ENCODE assay signal across 10 mouse cellular contexts in the genomic region with DNA sequence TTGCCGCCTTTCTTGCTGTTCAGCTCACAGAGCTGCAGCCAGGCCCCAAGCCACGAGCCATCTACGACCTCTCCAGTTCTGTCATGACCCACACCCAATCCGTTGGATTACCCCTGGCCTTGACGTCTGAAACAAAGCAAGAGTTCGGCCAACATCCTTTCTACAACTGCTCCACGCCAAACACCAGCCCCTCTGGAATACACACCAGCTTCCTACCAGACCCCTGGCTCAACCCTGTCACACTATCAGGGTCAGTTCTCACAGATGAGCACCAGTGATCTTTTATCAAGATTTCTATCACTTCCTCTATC. TPM values are rescaled to one million over a fixed set of nuclear protein-coding genes. Genes with fewer than 3 reads are reported as not detected.
DNase-seq lines count a peak whose midpoint lies in the region; ATAC-seq and TF ChIP-seq lines count a peak whose summit lies in the region.
"Had no signal": no experiment of that assay in that cellular context is flagged by ENCODE, and none has a peak within 500 bp of the region (broad histone marks: within the 10 kb centered on the region; RNA-seq: fewer than 3 reads in every experiment).

No protein-coding gene starts in this region.

- no peak overlapping the region for H3K4me2 ChIP-seq in heart, embryonic 12.5 days
- H3K4me2 ChIP-seq in liver, embryonic 16.5 days (ENCODE audit: low read depth, low read length), result peak overlapping the region; percentile 64; the same call in 1 of the 2 replicates
- H3K4me2 ChIP-seq: hindbrain, embryonic 15.5 days; lung, embryonic 14.5 days had no signal

- no peak for TF ChIP-seq POLR2A in heart, adult 2 months (IDR thresholded peaks at IDR 0.05; ENCODE audit: insufficient read depth, low read depth, low read length)
- no peak for TF ChIP-seq POLR2A in bone marrow, adult 2 months (IDR thresholded peaks at IDR 0.05; ENCODE audit: borderline replicate concordance, control insufficient read depth, low read depth, low read length)

- no peak overlapping the region for H3K4me3 ChIP-seq in heart, adult 2 months
- H3K4me3 ChIP-seq in bone marrow, adult 2 months (replicated peaks; ENCODE audit: control insufficient read depth, low read depth, low read length), result no peak overlapping the region
- H3K4me3 ChIP-seq in heart, embryonic 12.5 days, result no peak overlapping the region
- no peak overlapping the region; the same call in 1 of the 2 replicates for H3K4me3 ChIP-seq in liver, embryonic 16.5 days (ENCODE audit: low read depth, low read length)
- H3K4me3 ChIP-seq: hindbrain, embryonic 15.5 days had no signal

- ATAC-seq in heart, embryonic 12.5 days (ENCODE audit: insufficient number of reproducible peaks, low FRiP score), result no peak
- ATAC-seq in liver, embryonic 16.5 days (ENCODE audit: low read depth), result no peak
- ATAC-seq in megakaryocyte-erythroid progenitor cell, adult 5-6 weeks (replicated peaks; ENCODE audit: low FRiP score, low TSS enrichment, poor library complexity, severe bottlenecking), result no peak

- no peak for TF ChIP-seq CTCF in heart, adult 2 months (IDR thresholded peaks at IDR 0.05)
- TF ChIP-seq CTCF in bone marrow, adult 2 months (IDR thresholded peaks at IDR 0.05; ENCODE audit: control insufficient read depth, insufficient read depth, low read length), result no peak

- no peaks in the 10 kb centered on the region for H3K27me3 ChIP-seq in heart, adult 2 months (ENCODE audit: control insufficient read depth, insufficient read depth, low read length)
- H3K27me3 ChIP-seq in heart, embryonic 12.5 days (replicated peaks), result no peaks in the 10 kb centered on the region
- H3K27me3 ChIP-seq in liver, embryonic 16.5 days (ENCODE audit: control insufficient read depth, insufficient read depth, low read depth, low read length), result no peaks in the 10 kb centered on the region
- H3K27me3 ChIP-seq: hindbrain, embryonic 15.5 days had no signal

- peak overlapping the region; percentile 74 for H3K27ac ChIP-seq in heart, adult 2 months
- 0 out of 2 replicates have a peak overlapping the region, but pooled peaks have one; percentile 9 for H3K27ac ChIP-seq in bone marrow, adult 2 months (ENCODE audit: control insufficient read depth, insufficient read depth, low read depth, low read length, poor library complexity)
- H3K27ac ChIP-seq in heart, embryonic 12.5 days (ENCODE audit: poor library complexity, severe bottlenecking), result no peak overlapping the region
- peak overlapping the region; percentile 93 for H3K27ac ChIP-seq in liver, embryonic 16.5 days (ENCODE audit: low read length)
- H3K27ac ChIP-seq: hindbrain, embryonic 15.5 days had no signal

- peak in 1 of 2 experiments; percentile 67 for DNase-seq in heart, adult 2 months
- DNase-seq in heart, adult 8-10 months (ENCODE audit: low spot score), result no peak
- DNase-seq in cerebellum, adult 11 months, result no peak
- DNase-seq in c-Kit-positive CD71-positive TER-119-positive erythroid progenitor cells, embryonic 14.5 days (ENCODE audit: low spot score), result no peak
- DNase-seq: lung, embryonic 14.5 days had no signal

- intact Hi-C loops in heart, adult 2 months (cut with DNase I), result no loop called here

- no peaks in the 10 kb centered on the region for H3K9me3 ChIP-seq in heart, embryonic 12.5 days (replicated peaks)
- H3K9me3 ChIP-seq in liver, embryonic 16.5 days (replicated peaks; ENCODE audit: control insufficient read depth, low read length), result no peaks in the 10 kb centered on the region
- H3K9me3 ChIP-seq: hindbrain, embryonic 15.5 days had no signal

- peaks cover 36% of the 10 kb centered on the region for H3K4me1 ChIP-seq in heart, adult 2 months (ENCODE audit: control insufficient read depth, insufficient read depth, low read length)
- H3K4me1 ChIP-seq in bone marrow, adult 2 months (ENCODE audit: control insufficient read depth, insufficient read depth, low read length), result peaks cover 15% of the 10 kb centered on the region; the same call in 1 of the 2 replicates
- H3K4me1 ChIP-seq in heart, embryonic 12.5 days (replicated peaks), result peaks cover 56% of the 10 kb centered on the region
- peaks cover 99% of the 10 kb centered on the region for H3K4me1 ChIP-seq in liver, embryonic 16.5 days (ENCODE audit: control insufficient read depth, low read depth, low read length)

- no peak overlapping the region for H3K9ac ChIP-seq in heart, adult 2 months (ENCODE audit: low read depth, low read length)
- peak overlapping the region; percentile 16; the same call in 1 of the 2 replicates for H3K9ac ChIP-seq in heart, embryonic 12.5 days
- H3K9ac ChIP-seq in liver, embryonic 16.5 days (ENCODE audit: low read depth, low read length), result peak overlapping the region; percentile 14; the same call in 1 of the 2 replicates
- H3K9ac ChIP-seq: hindbrain, embryonic 15.5 days; lung, embryonic 14.5 days had no signal

- WGBS in heart, adult 2 months, result 28% methylated on average over 7 of the region's 7 CpGs
- WGBS in bone marrow, adult 2 months, result 65% methylated on average over 7 of the region's 7 CpGs
- 61% methylated on average over 7 of the region's 7 CpGs for WGBS in heart, embryonic 12.5 days
- 58% methylated on average over 7 of the region's 7 CpGs for WGBS in liver, embryonic 16.5 days (ENCODE audit: insufficient replicate concordance)

- H3K36me3 ChIP-seq in heart, adult 2 months (ENCODE audit: control insufficient read depth, insufficient read depth, low read length), result peaks cover 16% of the 10 kb centered on the region
- peaks cover 26% of the 10 kb centered on the region for H3K36me3 ChIP-seq in heart, embryonic 12.5 days
- H3K36me3 ChIP-seq in liver, embryonic 16.5 days (ENCODE audit: control insufficient read depth, insufficient read depth), result peaks cover 29% of the 10 kb centered on the region

- H3K79me2 ChIP-seq in heart, adult 2 months (replicated peaks; ENCODE audit: control insufficient read depth, insufficient read depth, low read length), result no peaks in the 10 kb centered on the region; the same call in 1 of the 2 replicates

- no peak for TF ChIP-seq EP300 in heart, adult 2 months (IDR thresholded peaks at IDR 0.05; ENCODE audit: insufficient read depth, low read depth, low read length)

RNA-seq across cellular contexts. Expression of a gene that starts 14.1 kb away (rescaled TPM):
- total RNA-seq in heart, adult 2 months (2021), result 10 to 100 TPM; 21.9 to 25.4 TPM
- polyA plus RNA-seq in heart, adult 2 months (2012; rRNA removed), result 17.5 and 19.4 TPM in 2 replicates
- 10 to 100 TPM; 27.5 to 31.3 (median 28.9) TPM for total RNA-seq in heart, adult 8-10 months (2022)
- 246 and 316 TPM in 2 replicates for polyA plus RNA-seq in bone marrow, adult 2 months (2011; ENCODE audit: insufficient read depth, insufficient read length, low replicate concordance, missing spikeins)
- 51.1 and 52.9 TPM in 2 replicates for polyA plus RNA-seq in heart, embryonic 12.5 days (2016; fragmentation: Nextera tagmentation; extraction: Ambion mirVana)
- polyA plus RNA-seq in liver, embryonic 16.5 days (2015; fragmentation: Nextera tagmentation; extraction: Ambion mirVana), result 631 and 674 TPM in 2 replicates
- total RNA-seq in megakaryocyte-erythroid progenitor cell, adult 5-6 weeks (2014; fragmentation: Nextera tagmentation), result 7.3 and 12.5 TPM in 2 replicates
- total RNA-seq in megakaryocyte-erythroid progenitor cell, adult 5-6 weeks (2017), result 3.2 and 4.8 TPM in 2 replicates

RNA-seq across cellular contexts. Expression of a gene that starts 40.3 kb away (rescaled TPM):
- total RNA-seq in heart, adult 2 months (2021), result 10 to 100 TPM; 14.6 to 16.0 TPM
- polyA plus RNA-seq in heart, adult 2 months (2012; rRNA removed), result 8.9 and 24.1 TPM in 2 replicates
- 10 to 100 TPM; 15.3 to 16.7 (median 16.0) TPM for total RNA-seq in heart, adult 8-10 months (2022)
- 9.6 and 13.7 TPM in 2 replicates for polyA plus RNA-seq in bone marrow, adult 2 months (2011; ENCODE audit: insufficient read depth, insufficient read length, low replicate concordance, missing spikeins)
- 13.6 and 14.2 TPM in 2 replicates for polyA plus RNA-seq in heart, embryonic 12.5 days (2016; fragmentation: Nextera tagmentation; extraction: Ambion mirVana)
- polyA plus RNA-seq in liver, embryonic 16.5 days (2015; fragmentation: Nextera tagmentation; extraction: Ambion mirVana), result 4.4 and 5.0 TPM in 2 replicates
- 3.8 and 12.1 TPM in 2 replicates for total RNA-seq in megakaryocyte-erythroid progenitor cell, adult 5-6 weeks (2014; fragmentation: Nextera tagmentation)
- total RNA-seq in megakaryocyte-erythroid progenitor cell, adult 5-6 weeks (2017), result 5.1 and 13.9 TPM in 2 replicates
